Mouse (Mus musculus) cerebellum, adult 2 months (tissue): ENCODE measurements around the gene Mkln1.

Experiments
- CTCF ChIP-seq: fragments of 200-500 bp; IDR thresholded peaks from 2 replicates; pipeline ENCODE4 v1.5.1; 2011; ENCODE audit warnings: low read depth, mild to moderate bottlenecking, control low read depth, low read length, moderate library complexity, borderline replicate concordance; ENCODE audit not compliant: insufficient read depth
- POLR2A ChIP-seq: fragments of 200-500 bp; IDR thresholded peaks from 2 replicates; pipeline ENCODE4 v1.6.1; 2011; ENCODE audit warnings: low read length, control low read depth, borderline replicate concordance; ENCODE audit not compliant: insufficient read depth

DNA sequence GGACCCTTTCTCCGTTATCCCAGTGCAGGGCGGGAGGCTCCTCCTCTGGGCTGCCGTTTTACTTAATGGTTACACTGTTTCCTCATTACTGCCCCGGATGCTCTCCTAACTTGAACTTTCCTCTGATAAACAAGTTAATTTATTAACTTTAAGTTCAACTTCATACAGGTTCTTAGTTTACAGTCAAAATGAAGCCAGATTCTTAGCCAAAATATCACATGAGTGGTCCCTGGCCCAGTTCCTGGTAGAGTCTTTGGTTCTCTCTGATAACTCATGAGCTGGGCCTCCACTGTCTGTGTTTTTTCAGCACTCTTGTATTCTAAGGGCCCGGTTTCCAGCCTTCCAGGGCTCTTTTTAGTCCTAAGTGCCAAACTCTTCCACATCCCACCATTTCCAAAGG, 5.7 kb upstream of the Mkln1 start:
- no peak for TF ChIP-seq CTCF
- no peak for TF ChIP-seq POLR2A
